Mouse (Mus musculus): ENCODE data around the gene Acyp1.
"Not testable (repeated sequence)": the region's sequence is repeated elsewhere in the genome, so short reads cannot be mapped to it uniquely, and the experiment has no call there.

The Acyp1 gene

DNA sequence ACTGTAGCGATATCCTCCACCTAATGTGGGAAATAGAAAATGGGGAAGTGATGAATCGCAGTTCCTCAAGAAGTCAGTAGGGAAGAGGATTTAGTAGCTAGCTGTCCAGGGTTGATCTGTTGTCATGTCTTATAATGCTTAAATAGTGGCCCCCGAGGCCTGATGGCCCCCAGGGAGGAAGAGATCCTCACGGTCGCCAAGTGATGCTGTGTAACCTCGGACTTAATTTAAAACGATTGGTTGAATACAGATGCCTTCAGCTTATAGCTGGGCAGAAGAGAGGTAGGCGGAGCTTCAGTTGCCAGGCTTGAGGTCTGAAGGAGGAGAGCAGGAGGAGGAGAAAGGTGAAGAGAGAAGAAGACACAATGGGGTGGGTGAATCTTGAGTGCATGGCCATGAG is 3.9 kb downstream of the Acyp1 start:
- DNase-seq (ENCODE audit: low spot score) = no peak

DNA sequence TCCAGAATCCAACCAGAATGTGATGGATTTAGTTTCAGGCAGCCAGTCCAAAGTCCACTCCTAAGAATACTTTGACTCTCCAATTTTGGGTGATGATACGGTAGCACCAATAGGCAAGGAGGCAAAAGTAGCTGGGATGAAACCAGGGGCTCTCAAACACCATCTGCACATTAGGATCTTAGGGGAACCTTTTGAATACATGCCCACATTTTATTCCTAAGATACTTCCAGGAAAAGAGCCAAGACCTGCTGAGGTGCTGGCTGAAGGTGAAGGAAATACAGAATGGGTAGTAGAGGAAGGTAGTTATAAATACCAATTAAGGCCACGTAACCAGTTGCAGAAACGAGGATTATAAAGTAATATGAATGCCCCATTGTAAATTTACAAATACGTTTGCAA is 6.5 kb downstream of the Acyp1 start:
- DNase-seq (ENCODE audit: low spot score) = not testable (repeated sequence)

DNA sequence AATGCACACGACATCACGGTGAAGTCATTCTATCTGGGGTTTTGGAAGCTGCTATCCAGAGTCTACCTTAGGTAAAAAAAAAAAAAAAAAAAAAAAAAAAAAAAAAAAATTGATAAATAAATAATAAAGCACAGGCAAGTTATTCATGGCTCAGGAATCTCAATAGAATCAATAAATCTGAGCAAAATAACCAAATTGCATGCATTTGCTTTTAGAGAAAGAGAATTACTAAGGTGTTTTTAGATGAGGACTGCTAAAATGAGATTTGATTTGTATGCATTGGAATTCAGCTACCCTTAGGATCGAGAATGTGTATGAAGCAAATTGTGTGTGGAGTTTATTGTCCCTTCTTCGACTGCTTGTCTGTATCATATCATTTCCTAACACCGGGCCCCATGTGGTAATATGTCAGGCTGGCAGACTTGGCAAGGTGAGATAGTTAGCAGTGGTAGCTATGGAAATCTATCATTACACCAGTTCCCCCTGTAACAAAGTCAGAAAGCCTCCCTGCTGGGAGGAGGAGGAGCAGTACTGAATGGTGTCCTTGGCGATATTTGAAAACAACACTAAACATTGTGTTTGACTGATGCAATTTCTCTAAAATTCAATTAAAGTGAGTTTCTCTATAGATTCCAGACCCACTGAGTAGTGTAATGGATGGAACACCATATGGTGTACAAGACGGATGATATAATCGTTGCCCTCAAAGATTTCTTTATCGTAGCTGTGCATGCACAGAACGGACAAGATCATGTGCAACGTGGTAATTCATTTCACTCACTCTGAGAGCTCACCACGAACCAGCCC is 7.2 kb downstream of the Acyp1 start:
- peak; percentile 58 for DNase-seq (ENCODE audit: low spot score)

DNA sequence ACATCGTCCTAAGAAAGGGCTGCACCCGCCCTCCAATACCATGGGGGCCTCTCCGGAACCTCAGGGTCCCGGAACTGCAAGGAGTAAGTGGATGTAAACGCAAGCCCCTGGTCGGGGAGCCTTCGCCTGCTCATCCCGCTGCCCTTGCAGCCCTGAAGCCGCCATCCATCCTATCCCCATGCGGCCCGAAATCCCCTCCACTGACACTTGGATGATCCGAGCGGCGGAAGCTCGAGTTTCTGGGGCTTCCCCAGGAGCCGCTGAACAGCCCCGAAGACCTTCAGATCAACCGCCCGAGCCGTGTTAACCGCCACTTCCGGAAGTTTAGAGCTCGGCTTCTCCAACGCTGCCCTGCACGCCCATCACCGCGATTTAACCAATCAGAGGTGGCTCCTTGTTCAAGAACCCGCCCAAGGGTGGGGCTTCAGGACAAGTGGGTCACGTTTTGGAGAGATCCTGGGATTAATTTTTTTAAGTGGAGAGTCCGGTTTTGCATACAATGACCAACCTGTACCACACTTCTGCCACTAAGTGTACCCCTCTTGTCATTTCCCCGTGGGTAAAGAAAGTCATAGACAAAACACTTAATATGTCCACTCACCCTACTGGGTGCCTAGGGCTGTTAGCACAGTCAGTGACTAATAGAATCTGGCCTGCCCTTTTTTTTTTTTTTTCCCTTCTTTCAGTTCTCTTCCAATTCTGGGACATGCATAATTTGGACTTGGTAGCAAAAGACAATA is 8.0 kb downstream of the Acyp1 start:
- DNase-seq (ENCODE audit: low spot score) = peak; percentile 99

DNA sequence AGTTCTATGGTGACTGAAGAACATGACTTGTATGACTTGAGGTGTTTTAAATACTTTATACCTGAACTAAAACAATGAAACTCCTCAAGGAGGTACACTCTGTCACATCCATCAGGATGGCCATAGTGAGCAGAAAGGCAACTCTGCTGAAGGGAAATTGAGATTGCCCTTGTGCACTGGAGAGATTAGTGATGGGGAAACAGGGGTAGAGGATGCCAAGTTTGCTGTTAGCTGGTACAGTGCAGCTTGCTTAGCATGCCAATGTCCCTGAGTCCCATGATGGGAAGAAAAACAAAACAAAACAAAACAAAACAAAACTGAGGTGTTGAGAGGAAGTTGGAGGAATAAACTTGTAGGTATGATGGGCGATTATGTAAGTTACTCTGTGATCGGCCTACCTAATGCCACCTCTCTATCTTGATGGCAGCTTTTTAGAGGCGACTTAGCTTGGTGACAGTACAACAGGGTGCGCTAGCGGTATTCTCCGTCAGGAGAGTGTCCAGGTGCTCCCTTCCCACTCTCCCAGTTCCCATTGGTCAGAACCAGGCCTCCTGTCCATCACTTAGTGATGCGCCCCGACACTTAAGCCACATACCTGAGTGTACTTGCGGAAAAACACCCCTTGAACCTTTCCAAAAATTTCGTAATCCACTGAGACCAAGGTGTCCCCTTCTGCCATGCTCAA is 8.7 kb downstream of the Acyp1 start:
- DNase-seq (ENCODE audit: low spot score) = peak; percentile 51

DNA sequence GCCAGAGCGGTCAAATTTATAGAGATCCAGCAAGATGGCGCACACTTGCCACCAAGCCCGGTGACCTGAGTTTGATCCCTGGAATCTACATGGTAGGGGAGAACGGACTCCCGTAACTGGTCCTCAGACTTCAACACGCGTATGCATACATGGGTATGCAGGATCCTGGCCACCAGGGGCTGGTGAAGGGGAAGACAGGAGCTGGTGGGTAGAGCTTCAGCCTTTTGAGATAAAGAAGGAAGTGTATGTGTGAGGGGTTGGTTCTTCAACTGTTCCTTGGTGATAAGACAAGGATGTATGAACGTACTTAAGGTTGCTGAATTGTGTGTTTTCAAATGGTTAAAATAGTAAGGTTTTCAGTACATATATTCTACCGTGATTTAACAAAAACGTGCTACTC is 9.3 kb downstream of the Acyp1 start:
- peak; percentile 58 for DNase-seq (ENCODE audit: low spot score)

DNA sequence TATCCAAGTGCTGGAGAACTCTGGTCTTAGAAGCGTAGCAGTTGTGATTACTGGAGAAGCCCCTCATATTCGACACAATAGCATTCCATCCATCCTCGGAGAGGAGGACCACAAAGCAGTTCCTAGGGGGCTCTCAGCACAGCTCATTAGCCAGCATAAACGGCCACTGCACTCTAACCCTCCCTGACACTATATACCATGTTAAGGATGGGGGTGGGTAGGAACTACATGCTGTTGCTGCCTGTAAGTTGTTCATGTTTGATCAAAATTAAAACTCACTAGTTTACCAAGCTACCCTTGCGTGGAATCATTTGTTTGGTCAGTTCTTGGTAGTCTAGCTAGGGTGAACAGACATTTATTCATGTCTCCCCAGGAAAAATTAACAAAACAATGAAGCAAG is 12.0 kb downstream of the Acyp1 start:
- no peak for DNase-seq (ENCODE audit: low spot score)

DNA sequence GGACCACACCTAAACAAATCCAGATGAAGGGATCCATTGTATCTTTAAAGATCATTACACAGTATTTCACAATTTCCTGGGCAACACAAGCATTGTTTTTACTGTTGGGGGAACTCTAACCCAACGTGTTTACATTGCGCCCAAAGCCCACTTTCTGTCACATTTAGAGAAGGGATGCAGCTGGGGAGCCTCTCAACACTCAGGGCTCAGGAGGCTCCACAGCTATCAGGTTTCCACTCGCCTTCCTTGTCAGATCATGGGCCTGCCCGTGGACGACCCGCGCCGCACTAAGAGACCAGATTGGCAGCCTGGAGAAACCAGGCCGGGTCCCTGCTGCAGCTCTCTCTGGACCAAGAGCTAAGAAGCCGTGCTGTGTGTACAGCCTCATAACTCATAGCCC is 14.7 kb downstream of the Acyp1 start:
- no peak for DNase-seq (ENCODE audit: low spot score)

DNA sequence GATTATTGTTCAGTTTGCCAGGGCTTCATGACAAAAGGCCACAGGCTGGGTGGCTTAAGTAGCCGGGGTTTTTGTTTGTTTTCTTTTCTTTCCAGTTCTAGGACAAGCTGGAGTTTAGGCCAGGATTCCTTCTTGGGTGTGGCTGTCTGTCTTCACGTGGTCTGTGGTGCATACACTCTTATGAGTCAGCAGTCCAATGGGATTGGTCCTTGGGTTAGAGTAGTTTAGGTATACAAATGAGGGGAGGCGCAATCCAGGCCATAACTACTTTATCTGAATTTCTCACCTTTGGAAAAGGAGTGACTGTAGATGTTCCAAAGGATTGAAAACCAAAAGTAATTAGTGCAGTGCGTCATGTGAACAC is 16.4 kb downstream of the Acyp1 start:
- DNase-seq (ENCODE audit: low spot score) = no peak

DNA sequence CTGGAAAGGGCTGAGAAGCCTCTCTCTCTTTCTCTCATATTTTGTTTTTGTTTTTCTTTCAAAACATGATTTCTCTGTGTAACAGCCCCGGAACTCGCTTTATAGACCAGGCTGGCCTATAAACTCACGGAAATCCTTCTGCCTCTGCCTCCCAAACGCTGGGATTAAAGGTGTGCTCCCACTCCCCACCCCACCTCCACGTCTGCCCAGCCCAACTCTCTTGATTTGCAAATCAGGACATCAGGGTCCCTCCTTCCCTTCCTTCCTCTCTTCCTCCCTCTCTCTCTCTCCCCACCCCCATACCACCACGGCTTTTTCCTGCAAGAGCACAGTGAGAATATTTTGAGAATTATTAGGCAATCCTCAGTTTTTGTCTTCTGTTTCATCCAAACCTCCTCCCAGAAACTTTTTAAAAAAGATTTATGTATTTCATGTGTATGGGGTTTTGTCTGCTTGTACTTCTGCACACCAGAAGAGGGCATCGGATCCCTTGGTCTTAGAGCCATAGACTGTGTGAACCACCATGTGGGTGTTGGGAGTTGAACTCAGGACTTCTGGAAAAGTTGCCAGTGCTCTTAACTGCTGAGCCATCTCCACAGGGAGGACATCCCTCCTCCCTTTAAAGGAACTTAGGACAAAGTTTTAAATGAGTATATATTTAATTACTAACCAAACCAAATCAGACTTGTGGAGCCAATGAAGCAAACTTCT is 17.0 kb downstream of the Acyp1 start:
- no peak for DNase-seq (ENCODE audit: low spot score)

DNA sequence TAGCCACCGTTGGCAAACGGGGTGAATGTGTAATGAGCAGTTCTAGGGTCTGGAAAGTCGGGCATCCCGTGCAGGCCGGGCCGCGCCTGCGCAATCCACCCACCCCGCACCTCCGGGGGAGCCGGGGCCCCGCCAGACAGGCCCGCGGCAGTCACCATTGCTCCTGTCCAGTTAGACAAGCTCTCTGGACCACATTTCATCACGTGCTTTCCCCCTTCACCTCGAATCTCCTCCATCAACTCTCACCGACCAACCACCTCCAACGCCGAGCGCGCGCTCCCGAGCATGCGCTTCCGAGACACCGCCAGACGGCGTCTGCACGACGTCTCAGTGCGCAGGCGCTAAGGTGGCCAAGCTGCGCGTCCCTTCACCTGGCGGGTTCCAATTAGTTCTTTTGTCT is 17.9 kb downstream of the Acyp1 start, which contains the start of gene Mlh3:
TSS of gene Mlh3 (minus strand) at position 281 of the 400 bp plus-strand sequence.
- peak; percentile 78 for DNase-seq (ENCODE audit: low spot score)

DNA sequence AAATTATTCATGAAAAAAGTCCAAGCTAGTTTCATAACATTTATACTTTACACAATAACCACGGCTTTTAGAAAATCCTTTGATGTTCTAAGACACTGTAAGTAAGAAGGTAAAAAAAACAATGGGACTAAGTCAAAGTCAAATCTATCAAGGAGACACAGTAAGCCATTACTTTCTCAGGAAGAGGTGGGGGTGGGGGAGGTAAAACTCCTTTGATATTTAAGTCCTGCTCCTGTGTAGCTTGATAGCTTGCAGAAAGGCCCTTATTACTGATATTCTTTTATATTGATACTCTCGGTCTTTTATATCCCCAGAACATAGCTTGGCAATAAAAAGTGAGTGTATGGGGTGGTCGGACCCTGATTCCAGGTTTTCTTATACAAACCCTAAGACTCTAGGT is 18.4 kb downstream of the Acyp1 start:
- no peak for DNase-seq (ENCODE audit: low spot score)

DNA sequence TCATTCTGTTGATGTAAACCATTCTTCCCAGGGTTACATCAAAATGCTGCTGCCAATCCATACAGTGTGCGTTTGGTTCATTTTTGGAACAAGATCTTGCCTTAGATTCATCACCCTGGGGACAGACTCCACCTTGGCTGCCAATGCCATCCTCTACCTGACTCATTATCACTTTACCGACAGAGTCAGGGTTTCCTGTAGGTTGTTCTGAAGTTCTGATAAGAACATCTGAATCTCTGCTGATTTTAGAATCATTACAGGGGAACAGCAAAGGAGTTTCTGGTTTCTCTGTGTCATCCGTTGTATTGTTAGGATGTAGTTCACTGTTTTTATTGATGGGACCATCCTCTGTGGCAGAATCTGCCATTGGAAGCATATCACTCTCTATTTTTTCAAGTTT is 22.0 kb downstream of the Acyp1 start:
- no peak for DNase-seq (ENCODE audit: low spot score)

DNA sequence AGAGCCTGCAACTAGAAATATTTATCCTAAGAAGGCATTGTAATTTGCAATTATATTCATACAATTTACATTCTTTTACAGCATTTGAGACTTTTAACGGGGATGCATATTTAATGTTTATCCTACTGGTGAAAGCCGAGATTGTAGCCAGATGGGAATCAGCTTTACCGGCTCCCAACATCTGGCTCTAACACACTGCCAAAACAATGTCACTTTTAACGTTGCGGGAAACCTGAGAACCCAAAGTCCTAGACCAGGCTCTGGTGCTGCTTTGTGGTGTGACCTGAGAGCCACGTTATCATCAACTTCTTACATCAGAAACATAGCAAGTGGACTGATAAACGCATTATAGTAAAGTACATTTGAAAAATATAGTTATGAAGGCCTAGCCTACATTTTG is 23.3 kb downstream of the Acyp1 start:
- DNase-seq (ENCODE audit: low spot score) = no peak

DNA sequence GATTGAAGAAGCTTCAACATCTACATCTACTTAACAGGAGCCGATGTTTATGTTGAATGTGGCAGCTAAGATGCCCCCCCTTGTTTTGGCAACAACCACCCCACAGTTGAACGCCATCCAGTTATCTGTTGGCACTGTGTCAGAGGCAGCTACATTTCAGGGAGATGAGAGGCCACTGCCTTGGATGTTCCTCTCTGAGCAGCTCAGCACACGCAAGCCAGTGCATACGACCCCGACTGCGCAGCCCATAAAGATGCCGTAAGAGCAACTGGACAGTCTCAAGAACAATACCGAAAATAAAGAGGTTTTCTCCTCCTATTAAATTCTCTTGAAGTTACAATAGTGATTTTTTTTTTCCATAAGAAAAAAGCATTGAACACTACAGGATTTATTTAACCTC is 23.7 kb downstream of the Acyp1 start:
- DNase-seq (ENCODE audit: low spot score) = no peak

DNA sequence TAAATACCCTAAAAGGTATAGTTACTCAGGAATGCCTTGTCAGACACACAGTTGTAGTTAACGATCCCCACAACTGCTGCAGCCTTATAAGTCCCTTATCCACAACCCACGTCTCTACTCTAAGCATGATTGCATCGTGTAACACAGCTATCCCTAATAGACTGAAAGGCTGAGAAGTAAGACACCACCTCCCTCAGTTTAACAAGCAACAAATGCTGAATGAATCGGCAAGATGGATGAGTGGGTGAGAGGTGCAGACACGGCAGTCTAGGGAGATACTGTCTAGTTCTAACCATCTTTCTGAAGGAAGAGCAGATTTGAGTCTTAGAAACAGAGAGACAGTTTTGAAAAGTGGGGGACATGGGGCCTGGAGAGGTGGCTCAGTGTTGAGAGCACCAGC is 25.0 kb downstream of the Acyp1 start:
- no peak for DNase-seq (ENCODE audit: low spot score)

DNA sequence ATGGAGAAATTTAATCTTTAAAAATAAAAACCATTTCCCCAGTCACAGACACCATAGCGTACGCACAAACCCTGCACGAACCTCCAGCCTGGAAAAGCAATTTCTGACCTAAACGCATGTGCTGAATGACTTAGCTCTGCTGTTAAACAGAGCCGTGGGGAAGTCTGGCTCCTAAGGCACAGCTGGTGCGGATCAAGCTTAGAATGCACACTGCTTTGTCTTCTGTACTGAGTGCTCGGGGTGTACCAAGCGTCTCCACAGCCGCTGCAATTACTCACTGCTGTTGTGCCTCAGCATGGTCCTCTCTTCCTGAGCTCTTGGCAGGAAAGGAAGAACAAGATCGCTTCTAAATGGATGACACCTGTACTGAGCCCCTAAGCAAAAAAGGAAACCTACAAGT is 25.7 kb downstream of the Acyp1 start:
- no peak for DNase-seq (ENCODE audit: low spot score)

DNA sequence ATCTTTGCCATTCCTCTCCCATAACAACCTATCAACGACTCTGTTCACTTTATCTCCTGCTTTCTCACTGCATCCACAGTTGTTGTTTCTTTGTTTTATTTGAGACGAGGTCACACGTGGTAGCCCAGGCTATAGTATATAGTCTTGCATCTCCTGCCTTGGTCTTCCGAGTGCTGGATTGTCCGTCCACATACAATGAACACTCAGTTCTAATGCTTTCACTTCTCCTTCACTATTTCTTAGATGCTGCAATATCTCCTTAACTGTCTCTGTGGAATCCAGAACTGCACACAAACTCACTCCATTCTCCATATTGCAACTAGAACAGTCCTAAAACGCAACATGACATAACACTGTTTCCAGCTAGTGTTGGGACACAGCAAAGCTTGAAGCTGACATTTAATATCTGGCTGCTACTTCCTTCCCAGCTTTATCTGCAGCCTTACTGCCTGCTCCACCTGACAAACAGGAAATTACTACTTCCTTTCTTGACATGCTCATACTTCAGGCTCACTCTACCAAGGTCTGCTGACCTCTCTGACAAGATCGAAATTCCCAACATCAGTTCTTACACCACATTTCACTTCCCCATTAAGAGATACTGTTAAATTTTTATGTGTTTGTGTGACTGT is 31.1 kb downstream of the Acyp1 start:
- no peak for DNase-seq (ENCODE audit: low spot score)

DNA sequence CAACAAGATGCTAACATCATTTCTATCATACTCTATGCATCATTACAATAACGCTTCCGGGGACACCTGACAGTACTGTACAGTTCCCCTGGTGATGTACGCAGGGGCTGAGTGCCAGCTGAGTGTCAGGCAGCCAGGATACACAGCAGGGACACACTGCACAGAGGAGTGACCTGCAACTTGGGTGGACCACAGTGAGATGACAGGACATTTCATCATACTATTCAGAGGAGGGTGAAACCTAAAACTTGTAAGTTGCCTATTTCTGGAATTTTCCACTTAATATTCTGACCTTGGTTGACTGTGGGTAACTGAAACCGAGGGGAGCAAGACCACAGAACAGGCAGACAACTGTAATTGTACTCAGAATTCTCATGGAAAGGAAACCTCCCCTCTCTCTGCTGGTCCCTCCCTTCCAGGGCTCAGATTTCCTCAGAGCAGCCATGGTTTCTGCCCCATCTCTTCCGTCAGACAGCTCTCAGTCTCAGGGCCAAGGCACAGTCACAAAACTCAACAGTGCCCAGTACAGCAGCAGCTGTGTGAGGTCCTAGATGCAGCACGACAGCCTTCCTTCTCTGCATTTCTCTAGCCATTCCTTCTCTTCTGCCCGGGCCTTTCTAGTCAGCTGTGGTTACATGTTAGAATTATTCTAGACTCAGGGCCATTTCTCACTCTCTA is 32.0 kb downstream of the Acyp1 start:
- no peak for DNase-seq (ENCODE audit: low spot score)

DNA sequence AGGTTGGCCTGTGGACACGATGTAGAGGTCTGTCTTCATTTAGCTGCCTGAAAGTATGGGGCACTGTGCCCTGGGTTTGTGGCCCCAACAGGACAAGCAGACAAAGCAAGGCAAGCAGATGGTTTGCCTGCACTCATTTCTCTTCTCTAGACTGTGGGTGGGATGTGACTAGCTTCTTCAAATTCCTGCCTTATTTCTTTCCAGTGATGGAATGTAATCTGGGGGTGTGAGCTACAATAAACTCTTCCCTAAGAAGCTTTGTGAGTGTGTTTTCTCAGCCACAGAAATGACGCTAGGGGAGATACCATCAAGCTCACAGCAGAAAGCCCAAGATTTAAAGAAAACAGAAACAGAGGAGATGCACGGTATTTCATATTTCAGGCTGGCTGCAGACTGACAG is 36.2 kb downstream of the Acyp1 start:
- DNase-seq (ENCODE audit: low spot score) = no peak

DNA sequence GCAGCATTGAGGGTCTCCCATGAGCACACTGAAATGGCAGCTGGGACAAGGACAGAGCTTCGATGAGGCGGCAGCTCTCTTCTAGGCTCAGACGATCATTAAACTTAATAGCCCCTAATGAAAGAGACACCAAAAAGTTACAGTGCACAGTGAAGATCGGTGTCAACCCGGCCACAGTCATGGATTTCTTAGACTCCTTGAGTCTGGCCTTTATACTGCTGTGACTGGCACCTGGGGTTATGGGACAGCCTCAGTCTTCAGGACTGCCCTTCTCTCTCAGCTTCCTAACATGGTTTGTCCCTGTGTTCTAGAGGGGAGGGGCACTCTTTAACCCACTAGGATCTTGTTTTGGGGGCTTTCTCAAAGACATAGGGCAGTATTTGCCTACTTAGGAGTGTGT is 50.7 kb downstream of the Acyp1 start:
- DNase-seq (ENCODE audit: low spot score) = no peak
